Mouse (Mus musculus): Measurements from ENCODE around the gene Gm20671. TPM values are rescaled to one million over a fixed set of nuclear protein-coding genes. Genes with fewer than 3 reads are reported as not detected.
"Not testable (repeated sequence)": the region's sequence is repeated elsewhere in the genome, so short reads cannot be mapped to it uniquely, and the experiment has no call there.

Gm20671 gene
- not detected in 2 replicates for polyA plus RNA-seq (2016; fragmentation: Nextera tagmentation; extraction: Ambion mirVana)

DNA sequence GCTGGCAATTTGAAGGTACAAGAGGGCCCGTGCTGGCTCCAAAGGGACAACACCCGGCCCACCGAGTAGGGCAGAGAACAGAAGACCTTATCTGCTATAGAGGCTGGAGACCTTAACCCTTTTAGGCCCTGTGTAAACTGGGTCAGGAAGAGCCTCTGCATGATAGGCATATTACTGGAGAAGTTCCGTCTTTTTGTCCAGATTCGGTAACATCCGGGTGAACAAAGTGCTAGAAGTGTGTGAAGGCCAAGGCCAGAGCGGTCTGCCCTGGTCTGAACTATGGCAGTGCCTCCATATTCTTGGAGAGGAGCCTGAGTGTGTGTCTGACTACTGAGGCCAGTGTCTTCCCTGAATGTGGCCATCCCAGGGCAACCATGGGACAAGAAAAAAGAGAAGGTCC is at the start of gene Gm20671:
TSS of gene Gm20671 (minus strand) at position 101 of the 400 bp plus-strand sequence.
- Histone ChIP-seq H3K36me3 (peaks cover 80% of the 10 kb centered on the region), H3K27ac (no peak within 1 kb of the TSS), H3K4me1 (replicated peaks) (no peaks in the 10 kb centered on the region), H3K4me2 (no peak within 1 kb of the TSS), H3K27me3 (no peaks in the 10 kb centered on the region), H3K9ac (replicated peaks) (no peak within 1 kb of the TSS), H3K4me3 (replicated peaks) (no peak within 1 kb of the TSS), H3K9me3 (no peaks in the 10 kb centered on the region)
- no peak for ATAC-seq (ENCODE audit: insufficient number of reproducible peaks, insufficient read depth, low FRiP score, low TSS enrichment, low read depth)
- 88% methylated on average over 7 of the region's 7 CpGs for WGBS

DNA sequence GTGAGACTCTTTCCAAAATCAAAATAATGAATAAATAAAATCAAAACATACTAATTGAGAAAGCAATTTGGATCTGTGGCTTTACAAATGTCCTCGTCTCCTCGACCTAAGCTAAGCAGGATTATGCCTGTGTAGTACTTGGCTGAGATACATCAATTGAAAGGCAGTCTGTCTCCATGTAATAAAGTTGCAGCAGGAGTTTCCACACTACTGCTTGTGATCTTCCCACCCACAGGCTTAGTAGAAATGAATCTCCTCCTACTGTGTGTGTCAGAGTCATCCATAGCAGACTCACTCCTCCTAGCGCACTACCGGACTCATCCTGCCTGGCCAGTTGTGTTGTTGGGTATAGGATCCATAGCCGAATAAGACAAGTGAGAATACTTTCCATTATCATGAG is 45.4 kb upstream of the Gm20671 start:
- H3K9me3 ChIP-seq, result no peaks in the 10 kb centered on the region
- no peak overlapping the region for H3K4me2 ChIP-seq
- WGBS, result 95% methylated on average over 5 of the region's 5 CpGs
- H3K36me3 ChIP-seq, result peaks cover 86% of the 10 kb centered on the region
- no peak overlapping the region for H3K4me3 ChIP-seq (replicated peaks)
- H3K4me1 ChIP-seq (replicated peaks), result no peaks in the 10 kb centered on the region
- no peak for ATAC-seq (ENCODE audit: insufficient number of reproducible peaks, insufficient read depth, low FRiP score, low TSS enrichment, low read depth)
- no peak overlapping the region for H3K9ac ChIP-seq (replicated peaks)
- H3K27ac ChIP-seq, result no peak overlapping the region
- no peaks in the 10 kb centered on the region for H3K27me3 ChIP-seq

DNA sequence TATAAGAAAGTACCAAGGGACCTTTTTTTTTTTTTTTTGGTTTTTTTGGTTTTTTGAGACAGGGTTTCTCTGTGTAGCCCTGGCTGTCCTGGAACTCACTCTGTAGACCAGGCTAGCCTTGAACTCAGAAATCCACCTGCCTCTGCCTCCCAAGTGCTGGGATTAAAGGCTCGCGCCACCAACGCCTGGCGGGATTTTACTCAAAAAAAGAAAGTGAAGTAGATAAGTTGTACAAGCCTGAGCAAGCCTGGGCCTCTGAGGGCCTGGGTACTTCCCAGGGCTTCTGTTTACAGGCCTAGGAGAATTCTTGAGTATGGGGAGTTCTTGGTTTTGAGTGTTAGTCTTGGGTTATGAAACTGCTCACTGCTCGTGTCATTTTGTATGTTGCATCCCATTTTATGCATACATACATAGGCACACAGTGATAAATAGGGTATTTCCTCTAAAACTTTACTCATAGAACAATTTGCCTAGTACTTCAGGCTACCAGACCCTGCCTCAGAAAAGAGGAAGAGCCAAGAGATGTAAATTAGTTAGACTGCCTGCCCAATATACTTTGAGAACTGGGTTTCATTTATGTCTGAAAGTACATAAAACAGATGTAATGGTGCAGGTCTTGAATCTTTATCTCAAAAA is 42.6 kb upstream of the Gm20671 start:
- H3K27me3 ChIP-seq, result no peaks in the 10 kb centered on the region
- H3K36me3 ChIP-seq, result peaks cover 75% of the 10 kb centered on the region
- WGBS, result 93% methylated on average over 5 of the region's 5 CpGs
- H3K9ac ChIP-seq (replicated peaks), result no peak overlapping the region
- ATAC-seq (ENCODE audit: insufficient number of reproducible peaks, insufficient read depth, low FRiP score, low TSS enrichment, low read depth), result no peak
- no peak overlapping the region for H3K4me3 ChIP-seq (replicated peaks)
- H3K4me2 ChIP-seq, result no peak overlapping the region
- H3K9me3 ChIP-seq, result no peaks in the 10 kb centered on the region
- peaks cover 4% of the 10 kb centered on the region for H3K4me1 ChIP-seq (replicated peaks)
- H3K27ac ChIP-seq, result no peak overlapping the region

DNA sequence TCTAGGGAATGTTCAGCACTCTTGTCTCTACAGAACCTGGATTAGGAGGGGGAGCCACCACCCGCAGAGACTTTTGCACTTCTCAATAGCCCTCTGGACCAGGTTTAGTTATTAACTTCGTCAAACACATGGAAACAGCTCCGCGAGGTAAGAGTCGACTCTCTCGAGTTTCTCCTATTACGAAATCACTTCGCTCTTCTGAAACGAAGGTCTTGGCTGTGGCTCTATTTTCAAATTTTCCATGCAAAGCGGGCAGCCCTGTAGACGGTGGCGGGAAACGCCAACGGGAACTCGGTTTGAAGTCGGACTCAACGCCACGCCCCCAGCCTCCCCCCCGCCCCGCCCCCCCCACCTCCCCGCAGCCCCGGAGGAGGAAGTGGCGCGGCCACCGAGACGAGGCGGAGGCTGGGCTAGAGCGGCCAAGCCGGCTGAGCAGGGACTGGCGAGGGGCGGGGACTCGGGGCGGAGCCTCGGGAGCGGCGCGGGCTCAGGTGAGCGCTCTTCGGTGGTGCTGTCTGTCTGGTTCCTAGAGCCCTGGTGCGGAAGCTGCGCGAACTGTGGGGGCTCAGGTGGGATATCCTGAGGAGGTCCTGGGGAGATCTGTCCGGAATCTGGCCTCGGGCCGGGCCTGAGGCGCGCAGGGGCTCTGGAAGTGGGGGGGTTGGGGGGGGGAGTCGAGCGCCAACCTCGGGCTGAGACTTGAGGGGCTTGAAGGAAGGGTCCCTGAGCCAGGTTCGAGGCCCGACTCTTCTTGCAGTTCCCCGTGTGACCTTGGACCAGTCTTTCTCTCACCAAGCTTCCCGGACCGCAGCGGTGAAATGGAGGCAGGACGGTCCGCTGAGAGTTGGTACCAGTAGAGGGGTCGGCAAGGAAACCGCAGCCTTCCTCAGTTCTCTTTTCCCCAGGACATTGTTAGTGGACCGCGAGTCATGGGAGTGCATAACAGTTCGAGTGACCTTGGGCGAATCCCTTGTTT is 36.6 kb upstream of the Gm20671 start, which contains the start of gene Depdc5:
TSS of gene Depdc5 (plus strand) at position 449 of the 976 bp plus-strand sequence.
- H3K4me1 ChIP-seq (replicated peaks), result peaks cover 8% of the 10 kb centered on the region
- H3K9me3 ChIP-seq, result no peaks in the 10 kb centered on the region
- H3K4me2 ChIP-seq, result peak within 1 kb of the TSS; percentile 77
- WGBS, result under 1% methylated on average over 63 of the region's 64 CpGs
- no peaks in the 10 kb centered on the region for H3K27me3 ChIP-seq
- H3K36me3 ChIP-seq, result peaks cover 24% of the 10 kb centered on the region
- ATAC-seq (ENCODE audit: insufficient number of reproducible peaks, insufficient read depth, low FRiP score, low TSS enrichment, low read depth), result peak; percentile 99
- peak within 1 kb of the TSS; percentile 72 for H3K4me3 ChIP-seq (replicated peaks)
- H3K27ac ChIP-seq, result peak within 1 kb of the TSS; percentile 83
- H3K9ac ChIP-seq (replicated peaks), result peak within 1 kb of the TSS; percentile 73

DNA sequence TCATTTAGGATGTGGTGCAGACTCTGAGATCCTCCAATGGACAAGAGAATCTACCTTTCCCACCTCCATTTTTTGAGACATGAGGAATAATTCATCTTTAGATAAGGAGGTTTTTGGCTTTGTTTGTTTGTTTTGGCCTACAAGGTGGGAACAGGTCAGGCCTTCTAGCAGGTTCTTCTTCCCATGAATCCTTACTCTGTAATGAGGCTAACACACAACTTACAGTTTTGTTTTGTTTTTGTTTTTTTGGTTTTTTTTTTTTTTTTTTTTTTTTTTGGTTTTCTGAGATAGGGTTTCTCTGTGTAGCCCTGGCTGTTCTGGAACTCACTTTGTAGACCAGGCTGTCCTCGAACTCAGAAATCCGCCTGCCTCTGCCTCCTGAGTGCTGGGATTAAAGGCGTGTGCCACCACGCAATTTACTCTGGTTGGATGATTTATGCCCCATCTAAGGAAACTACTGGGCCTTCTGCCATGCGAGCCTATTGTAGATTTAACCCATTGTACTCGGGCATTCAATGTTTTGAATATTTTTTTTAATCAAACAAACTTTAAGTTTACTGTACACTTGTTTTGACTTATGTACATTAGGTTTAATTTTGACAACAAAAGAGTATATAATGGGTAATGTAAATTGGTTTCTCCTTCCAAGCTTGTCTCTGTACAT is 35.7 kb upstream of the Gm20671 start:
- peaks cover 8% of the 10 kb centered on the region for H3K4me1 ChIP-seq (replicated peaks)
- ATAC-seq (ENCODE audit: insufficient number of reproducible peaks, insufficient read depth, low FRiP score, low TSS enrichment, low read depth), result no peak
- peak overlapping the region; percentile 77 for H3K4me2 ChIP-seq
- H3K9ac ChIP-seq (replicated peaks), result no peak overlapping the region
- peak overlapping the region; percentile 72; the same call in 1 of the 2 replicates for H3K4me3 ChIP-seq (replicated peaks)
- no peak overlapping the region for H3K27ac ChIP-seq
- peaks cover 15% of the 10 kb centered on the region; the same call in 1 of the 2 replicates for H3K36me3 ChIP-seq
- H3K27me3 ChIP-seq, result no peaks in the 10 kb centered on the region
- 66% methylated on average over 6 of the region's 6 CpGs for WGBS
- H3K9me3 ChIP-seq, result no peaks in the 10 kb centered on the region

DNA sequence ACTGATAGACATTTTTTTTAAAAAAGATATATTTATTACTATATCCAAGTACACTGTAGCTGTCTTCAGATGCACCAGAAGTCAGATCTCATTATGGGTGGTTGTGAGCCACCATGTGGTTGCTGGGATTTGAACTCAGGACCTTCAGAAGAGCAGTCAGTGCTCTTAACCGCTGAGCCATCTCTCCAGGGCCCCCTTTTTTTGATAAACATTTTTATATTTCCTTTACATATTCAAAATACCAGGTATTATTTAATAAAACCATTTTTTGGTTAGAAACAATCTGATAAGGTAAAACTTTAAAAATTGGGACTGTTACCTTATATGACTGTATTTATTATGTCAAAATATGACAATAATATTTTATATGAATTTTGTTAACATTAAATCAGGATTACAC is 34.2 kb upstream of the Gm20671 start:
- Histone ChIP-seq H3K36me3 (peaks cover 3% of the 10 kb centered on the region; the same call in 1 of the 2 replicates), H3K4me2 (no peak overlapping the region), H3K9me3 (no peaks in the 10 kb centered on the region), H3K9ac (replicated peaks) (no peak overlapping the region), H3K27ac (no peak overlapping the region), H3K4me3 (replicated peaks) (no peak overlapping the region), H3K27me3 (no peaks in the 10 kb centered on the region), H3K4me1 (replicated peaks) (peaks cover 8% of the 10 kb centered on the region)
- WGBS, result 93% methylated on average over 1 of the region's 1 CpGs
- no peak for ATAC-seq (ENCODE audit: insufficient number of reproducible peaks, insufficient read depth, low FRiP score, low TSS enrichment, low read depth)

DNA sequence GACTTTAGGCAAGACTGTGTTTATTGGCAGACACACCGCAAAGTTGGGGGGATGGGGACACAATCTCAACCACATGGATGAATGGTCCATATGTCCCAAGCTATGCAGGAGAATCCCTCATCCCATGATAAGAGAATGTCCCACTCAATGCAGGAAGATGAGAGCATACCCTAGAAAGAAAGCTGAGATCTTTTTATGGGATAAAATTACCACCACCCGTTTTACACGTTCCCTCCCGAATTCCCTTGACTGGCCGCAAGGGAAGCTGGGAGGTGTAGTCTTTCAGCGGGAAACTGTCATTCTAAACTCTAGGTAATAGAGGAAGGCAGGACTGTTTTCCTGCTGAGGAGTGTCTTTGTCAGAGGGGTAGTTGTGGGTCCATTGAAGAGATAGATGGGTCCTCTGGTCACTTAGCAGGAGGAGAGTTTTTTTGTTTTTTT is 30.9 kb upstream of the Gm20671 start:
- 4% methylated on average over 6 of the region's 6 CpGs for WGBS
- ATAC-seq (ENCODE audit: insufficient number of reproducible peaks, insufficient read depth, low FRiP score, low TSS enrichment, low read depth), result no peak
- Histone ChIP-seq H3K36me3 (no peaks in the 10 kb centered on the region), H3K9ac (replicated peaks) (peak overlapping the region; percentile 37), H3K9me3 (no peaks in the 10 kb centered on the region), H3K27ac (peak overlapping the region; percentile 67), H3K4me3 (replicated peaks) (peak overlapping the region; percentile 43), H3K4me1 (replicated peaks) (0 out of 2 replicates have a peak, but pooled peaks cover 5% of the 10 kb centered on the region), H3K27me3 (no peaks in the 10 kb centered on the region), H3K4me2 (peak overlapping the region; percentile 59)

DNA sequence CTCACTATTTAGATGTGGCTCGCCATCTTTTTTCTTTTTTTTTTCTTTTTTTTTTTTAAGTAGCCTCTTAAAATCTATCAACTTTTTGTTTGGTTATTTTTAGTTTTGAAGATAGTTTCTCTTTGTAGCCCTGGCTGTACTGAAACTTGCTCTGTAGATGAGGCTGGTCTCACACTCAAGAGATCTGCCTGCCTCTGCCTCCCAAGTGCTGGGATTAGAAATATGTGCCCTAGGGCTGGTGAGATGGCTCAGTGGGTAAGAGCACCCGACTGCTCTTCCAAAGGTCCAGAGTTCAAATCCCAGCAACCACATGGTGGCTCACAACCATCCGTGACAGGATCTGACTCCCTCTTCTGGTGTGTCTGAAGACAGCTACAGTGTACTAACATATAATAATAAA is 28.4 kb upstream of the Gm20671 start:
- not testable (repeated sequence) for H3K4me2 ChIP-seq; H3K4me3 ChIP-seq (replicated peaks); ATAC-seq (ENCODE audit: insufficient number of reproducible peaks, insufficient read depth, low FRiP score, low TSS enrichment, low read depth); H3K27ac ChIP-seq; H3K27me3 ChIP-seq; H3K9ac ChIP-seq (replicated peaks); H3K9me3 ChIP-seq
- H3K4me1 ChIP-seq (replicated peaks), result peaks cover 16% of the 10 kb centered on the region
- peaks cover 13% of the 10 kb centered on the region; the same call in 1 of the 2 replicates for H3K36me3 ChIP-seq
- WGBS, result 91% methylated on average over 2 of the region's 3 CpGs

DNA sequence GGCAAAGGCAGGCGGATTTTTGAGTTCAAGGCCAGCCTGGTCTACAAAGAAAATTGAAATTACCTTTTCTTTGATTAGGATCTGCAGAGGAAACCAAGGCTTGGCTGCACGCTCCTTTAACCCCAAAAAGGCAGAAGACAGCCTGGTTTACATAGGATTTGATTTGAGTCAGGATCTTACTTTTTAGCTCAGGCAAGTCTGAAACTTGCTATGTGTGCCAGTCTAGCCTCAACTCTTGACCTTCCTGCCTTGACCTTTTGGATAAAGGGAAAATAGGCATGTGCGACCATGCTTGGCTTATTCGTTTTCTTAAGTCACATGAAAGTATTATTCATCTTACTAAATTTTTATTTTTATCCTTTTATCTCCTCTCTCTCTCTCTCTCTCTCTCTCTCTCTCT is 27.9 kb upstream of the Gm20671 start:
- 87% methylated on average over 4 of the region's 4 CpGs for WGBS
- Histone ChIP-seq H3K4me3 (replicated peaks) (no peak overlapping the region), H3K27me3 (no peaks in the 10 kb centered on the region), H3K4me2 (peak overlapping the region; percentile 74; the same call in 1 of the 2 replicates), H3K9ac (replicated peaks) (no peak overlapping the region), H3K27ac (0 out of 2 replicates have a peak overlapping the region, but pooled peaks have one; percentile 54), H3K36me3 (peaks cover 15% of the 10 kb centered on the region; the same call in 1 of the 2 replicates), H3K4me1 (replicated peaks) (peaks cover 16% of the 10 kb centered on the region), H3K9me3 (no peaks in the 10 kb centered on the region)
- ATAC-seq (ENCODE audit: insufficient number of reproducible peaks, insufficient read depth, low FRiP score, low TSS enrichment, low read depth), result no peak

DNA sequence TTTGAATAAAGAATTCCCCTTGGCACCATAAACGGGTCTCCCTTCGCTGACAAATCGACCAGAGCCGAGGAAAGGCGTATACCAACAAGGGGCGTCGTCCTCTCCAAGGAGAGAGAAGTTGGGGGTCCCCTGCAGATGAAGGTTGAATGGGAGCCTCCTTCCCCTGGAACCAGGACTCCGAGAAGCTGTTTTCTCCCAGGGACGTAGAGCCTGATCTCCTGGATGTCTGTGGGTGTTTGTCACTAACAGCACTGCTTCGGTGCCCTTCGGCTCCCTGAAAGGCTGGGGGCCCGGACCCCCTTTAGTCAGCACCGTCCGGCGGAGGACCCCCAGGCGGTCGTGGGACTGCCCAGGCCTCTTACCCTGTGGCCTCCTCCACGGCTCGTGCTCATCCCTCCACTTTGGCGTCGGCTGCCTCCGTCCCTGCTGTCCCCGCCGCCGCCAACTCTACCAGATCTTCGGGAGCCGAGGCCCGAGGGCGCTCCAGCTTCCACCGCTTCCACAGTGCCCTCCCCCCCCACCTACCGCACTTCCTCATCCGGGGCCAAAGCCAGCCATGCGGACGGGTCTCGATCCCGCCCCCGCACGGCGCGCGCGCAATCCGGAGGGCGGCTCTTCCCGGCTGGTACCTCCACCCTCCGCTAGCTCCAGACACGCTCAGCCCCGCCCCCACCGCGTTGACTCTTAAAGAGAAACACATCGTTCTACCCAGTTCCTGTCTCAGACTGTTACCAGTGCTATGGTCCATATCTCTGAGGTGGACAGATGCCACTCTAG is 27.0 kb upstream of the Gm20671 start, which contains the start of gene Prr14l:
TSS of gene Prr14l (minus strand) at position 526 of the 777 bp plus-strand sequence.
- Histone ChIP-seq H3K4me1 (replicated peaks) (peaks cover 16% of the 10 kb centered on the region), H3K9me3 (no peaks in the 10 kb centered on the region), H3K4me3 (replicated peaks) (peak within 1 kb of the TSS; percentile 90), H3K27ac (peak within 1 kb of the TSS; percentile 86), H3K36me3 (peaks cover 20% of the 10 kb centered on the region; the same call in 1 of the 2 replicates), H3K9ac (replicated peaks) (peak within 1 kb of the TSS; percentile 94), H3K27me3 (no peaks in the 10 kb centered on the region), H3K4me2 (peak within 1 kb of the TSS; percentile 74)
- WGBS, result under 1% methylated on average over 48 of the region's 51 CpGs
- peak; percentile 92 for ATAC-seq (ENCODE audit: insufficient number of reproducible peaks, insufficient read depth, low FRiP score, low TSS enrichment, low read depth)
